Mouse (Mus musculus) mouse embryonic stem cell (cell line): ENCODE measurements around the gene Olfr1416.

Experiments used
- in situ Hi-C, 2 experiments: fragments of 300-500 bp; cut with MboI; formaldehyde crosslinking; loops; 1 replicate in 1 of 2; 3 replicates in 1 of 2; pipeline ENCODE4 v1.14.3; 2019 to 2020; ENCODE audit warnings: low sequenced_read_pairs in 2 of 2, low pct_unique_long_range_greater_than_20kb in 1 of 2, mixed read lengths in 1 of 2; ENCODE audit not compliant: unreplicated experiment in 1 of 2

Gene Olfr1416

DNA sequence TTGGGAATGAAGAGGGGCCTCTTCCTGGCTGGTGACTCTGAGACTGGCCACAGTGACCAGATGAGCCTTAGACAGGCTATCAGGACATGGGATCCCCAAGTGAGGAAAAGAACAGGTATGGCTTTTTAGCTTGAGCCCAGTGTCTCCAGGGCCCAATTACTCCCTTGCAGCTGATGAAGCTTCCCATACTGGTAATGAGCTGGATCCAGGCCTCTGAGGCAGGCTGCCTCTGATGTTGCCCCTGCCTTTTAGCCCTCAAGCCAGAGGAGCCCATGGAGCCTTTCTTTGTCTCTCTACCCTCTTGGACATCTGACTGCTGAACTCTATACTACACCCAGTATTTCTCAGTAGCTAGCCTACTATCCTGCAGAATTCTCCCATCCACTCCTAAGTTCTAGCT lies at the start of gene Olfr1416:
Gene Olfr1416 (minus strand): TSS at position 101 of the 400 bp plus-strand sequence.
- in situ Hi-C loops, result no loop called here

GRCm38 (mm10) chr1:92523764-92524163 lies 38.9 kb upstream of the Olfr1416 start:
- in situ Hi-C loops, result loop anchor here in 1 of 2 experiments (5.0 to 25.0 kb wide), 2 partner anchors 84 to 464 kb away; partner anchors contain the start of gene Olfr1410

DNA sequence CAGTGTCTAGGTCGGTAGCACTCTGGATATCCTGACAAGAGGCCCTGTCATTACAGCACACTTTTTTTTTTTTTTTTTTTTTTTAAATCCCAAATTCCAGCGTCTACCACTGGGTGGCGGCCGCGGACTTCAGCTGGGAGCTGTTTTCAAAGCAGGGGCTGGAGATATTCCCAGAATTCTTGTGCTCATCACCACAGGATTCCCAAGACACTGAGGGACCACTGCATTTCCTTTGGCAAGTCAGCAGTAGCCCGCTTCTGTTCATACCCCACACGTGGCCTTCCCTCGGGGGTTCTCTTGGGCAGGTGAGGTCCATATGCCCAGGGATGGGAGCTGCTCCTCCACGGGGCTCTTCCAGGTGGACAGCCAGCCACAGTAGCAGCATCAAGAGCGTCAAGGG lies 36.5 kb upstream of the Olfr1416 start:
- in situ Hi-C loops, result loop anchor here in 1 of 2 experiments (5.0 to 25.0 kb wide), 2 partner anchors 86 to 466 kb away; partner anchors contain the start of gene Olfr1410

- in situ Hi-C loops, result loop anchor here in 1 of 2 experiments (25.0 kb wide), 1 partner anchor 468 kb away; no protein-coding TSS in a partner anchor
Observed at GRCm38 (mm10) chr1:92519046-92519445, 34.1 kb upstream of the Olfr1416 start.

- in situ Hi-C loops, result loop anchor here in 1 of 2 experiments (25.0 kb wide), 1 partner anchor 469 kb away; no protein-coding TSS in a partner anchor
Observed at GRCm38 (mm10) chr1:92518561-92518960, 33.6 kb upstream of the Olfr1416 start, which contains the start of gene Olfr1414. TSS of gene Olfr1414 (minus strand) at chr1:92518661.

- in situ Hi-C loops, result loop anchor here in 1 of 2 experiments (25.0 kb wide), 1 partner anchor 472 kb away; no protein-coding TSS in a partner anchor
Observed at GRCm38 (mm10) chr1:92515390-92515789, 30.5 kb upstream of the Olfr1416 start.

DNA sequence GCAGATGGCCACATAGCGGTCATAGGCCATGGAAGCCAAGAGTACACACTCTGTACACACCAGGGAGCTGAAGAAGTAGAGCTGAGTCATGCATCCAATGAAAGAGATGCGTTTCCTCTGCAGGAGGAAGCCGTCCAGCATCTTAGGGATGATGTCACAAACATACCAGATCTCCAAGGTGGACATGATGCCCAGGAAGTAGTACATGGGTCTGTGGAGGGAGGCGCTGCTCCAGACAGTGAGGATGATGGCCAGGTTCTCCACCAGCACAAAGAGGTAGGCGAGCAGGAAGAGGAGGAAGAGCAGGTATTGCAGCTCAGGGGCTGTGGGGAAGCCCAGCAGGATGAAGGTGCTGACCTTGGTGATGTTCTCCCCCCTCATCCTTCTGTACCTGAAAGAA lies 26.7 kb upstream of the Olfr1416 start:
- in situ Hi-C loops, result loop anchor here in 1 of 2 experiments (25.0 kb wide), 1 partner anchor 476 kb away; no protein-coding TSS in a partner anchor

DNA sequence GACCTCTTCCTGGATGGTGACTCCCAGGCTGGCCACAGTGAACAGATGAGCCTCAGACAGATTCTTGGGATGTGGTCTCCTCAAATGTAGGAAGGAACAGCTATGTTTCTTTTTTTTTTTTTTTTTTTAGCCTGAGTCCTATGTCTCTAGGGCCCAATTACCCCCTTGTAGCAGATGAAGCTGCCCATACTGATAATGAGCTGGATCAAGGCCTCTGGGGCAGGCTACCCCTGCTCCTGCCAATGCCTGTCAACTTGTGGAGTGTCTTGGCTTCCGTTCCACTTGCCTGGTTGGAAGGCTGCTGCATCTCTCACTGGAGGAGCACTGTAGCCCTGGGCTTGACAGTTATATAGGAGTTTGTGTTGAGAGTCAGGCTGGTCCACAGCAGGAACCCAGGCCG lies 11.1 kb upstream of the Olfr1416 start, which contains the start of gene Olfr1415:
Gene Olfr1415 (minus strand): TSS at position 101 of the 400 bp plus-strand sequence.
- in situ Hi-C loops, result no loop called here

- in situ Hi-C loops, result loop anchor here in 1 of 2 experiments (25.0 kb wide), 1 partner anchor 562 kb away; no protein-coding TSS in a partner anchor
Observed at GRCm38 (mm10) chr1:92474066-92474578, 10.8 kb downstream of the Olfr1416 start.

DNA sequence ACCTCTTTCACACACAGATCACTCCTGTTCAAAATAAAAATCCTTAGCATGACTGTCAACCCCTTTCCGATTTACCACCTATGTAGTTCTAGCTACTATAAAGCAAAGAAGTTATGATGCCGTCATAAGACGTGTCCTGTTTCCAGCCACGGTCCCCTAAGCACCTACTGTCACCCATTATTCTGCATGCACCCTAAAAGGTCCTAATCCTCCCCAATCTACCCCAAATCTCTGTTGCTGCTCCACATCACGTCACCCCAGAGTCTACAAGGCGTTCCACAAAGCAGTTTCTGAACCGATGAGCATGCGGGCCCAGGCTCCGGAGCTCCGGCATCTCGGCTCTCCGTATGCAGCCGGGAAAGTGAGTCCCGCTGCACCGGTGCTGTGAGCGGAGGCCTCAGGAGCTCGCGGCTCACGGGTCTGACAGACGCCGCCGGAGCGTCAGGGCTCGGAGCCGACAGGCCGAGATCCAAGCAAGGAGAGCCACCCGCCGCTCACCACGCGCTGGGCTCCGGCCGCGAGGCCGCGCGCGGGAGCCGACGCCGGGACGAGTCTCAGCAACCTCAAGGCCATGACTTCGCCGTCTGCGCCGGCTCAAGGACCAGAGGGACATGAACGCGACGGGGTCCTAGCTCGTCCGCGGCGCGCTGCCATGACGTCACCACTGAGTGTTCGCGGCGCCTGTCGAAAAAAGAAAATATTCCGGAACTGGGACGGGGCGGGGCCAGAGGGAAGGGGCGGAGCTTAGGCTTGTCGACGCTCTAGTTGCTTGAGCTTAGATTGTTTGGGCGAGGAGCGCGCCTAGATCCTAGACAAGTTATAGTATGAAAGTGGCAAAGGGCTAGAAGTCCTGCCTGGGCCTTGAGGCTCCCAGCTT lies 11.5 kb downstream of the Olfr1416 start, which contains the start of gene Ndufa10:
Gene Ndufa10 (minus strand): TSS at position 696 of the 877 bp plus-strand sequence.
- in situ Hi-C loops, result loop anchor here in 1 of 2 experiments (25.0 kb wide), 1 partner anchor 561 kb away; no protein-coding TSS in a partner anchor

- in situ Hi-C loops, result loop anchor here in 1 of 2 experiments (25.0 kb wide), 1 partner anchor 557 kb away; no protein-coding TSS in a partner anchor
Observed at GRCm38 (mm10) chr1:92468891-92469290, 16.0 kb downstream of the Olfr1416 start.

DNA sequence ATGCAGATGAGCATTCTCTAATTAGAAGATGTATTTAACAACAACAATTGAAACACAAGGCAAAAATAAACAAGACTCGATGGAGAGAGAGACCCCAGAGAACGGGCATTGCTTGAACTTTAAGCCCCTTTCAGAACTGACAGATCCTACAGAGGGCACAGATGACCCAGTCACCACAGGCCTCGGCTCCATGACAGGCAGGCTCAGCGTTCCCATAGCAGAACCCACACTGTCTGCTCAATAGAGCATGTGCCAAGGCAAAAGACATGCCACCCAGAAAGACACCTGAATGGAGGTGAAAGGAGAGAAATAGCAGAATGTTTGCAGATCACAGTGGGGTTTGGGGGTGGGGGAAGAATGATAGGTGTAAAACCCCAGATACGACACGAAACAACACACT lies 26.5 kb downstream of the Olfr1416 start:
- in situ Hi-C loops, result loop anchor here in 1 of 2 experiments (25.0 kb wide), 1 partner anchor 546 kb away; no protein-coding TSS in a partner anchor

- in situ Hi-C loops, result loop anchor here in 1 of 2 experiments (25.0 kb wide), 1 partner anchor 545 kb away; no protein-coding TSS in a partner anchor
Observed at GRCm38 (mm10) chr1:92457758-92458157, 27.2 kb downstream of the Olfr1416 start.

DNA sequence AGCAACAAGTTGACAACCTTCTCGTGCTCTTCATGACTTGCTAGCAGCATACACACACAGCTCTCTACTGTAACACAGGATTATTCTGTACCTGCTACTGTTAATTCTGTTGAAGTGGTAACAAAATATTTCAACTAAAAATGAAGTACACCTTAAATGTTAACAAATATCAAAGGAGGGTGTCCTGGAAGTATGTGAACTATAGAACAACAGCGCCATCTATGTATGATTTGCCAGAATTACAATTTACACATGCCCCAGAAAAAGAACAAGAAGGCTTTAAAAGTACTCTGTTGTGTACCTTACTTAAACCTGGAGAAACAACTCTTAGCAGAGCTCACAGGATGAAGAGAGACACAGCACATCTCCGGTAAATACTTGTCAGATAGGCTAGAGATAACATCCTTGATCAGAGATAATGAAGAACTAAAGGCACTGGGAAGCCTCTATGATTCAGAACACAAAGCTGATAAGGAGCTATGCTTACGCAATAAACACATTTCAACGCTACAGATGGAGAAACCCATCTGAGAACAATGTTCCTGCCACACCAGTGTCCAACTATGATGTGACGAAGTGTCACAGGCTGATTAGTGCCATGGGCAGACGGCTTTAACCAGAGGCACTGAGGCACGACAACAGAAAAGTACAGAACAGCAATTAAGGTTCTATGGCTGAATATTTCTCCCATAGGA lies 31.0 kb downstream of the Olfr1416 start:
- in situ Hi-C loops, result loop anchor here in 1 of 2 experiments (25.0 kb wide), 1 partner anchor 542 kb away; no protein-coding TSS in a partner anchor

DNA sequence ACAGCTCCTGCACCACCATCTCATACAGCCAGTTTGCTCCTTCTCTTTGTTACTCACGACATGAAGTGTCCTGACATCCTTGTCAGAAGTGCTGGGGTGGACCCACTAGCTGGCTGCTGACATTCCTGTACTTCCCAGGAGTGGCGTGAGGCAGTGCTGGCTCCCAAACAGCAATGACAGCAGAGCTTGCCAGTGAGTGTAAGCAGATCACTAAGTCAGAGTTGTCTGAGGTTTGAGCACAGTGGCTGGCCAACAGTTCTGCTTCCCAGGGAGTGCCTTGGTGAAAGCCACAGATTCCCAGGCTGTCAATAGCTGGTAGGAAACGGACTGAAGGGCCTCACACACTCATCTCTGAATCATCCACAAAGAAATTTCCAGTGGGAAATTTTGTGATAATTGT lies 36.6 kb downstream of the Olfr1416 start:
- in situ Hi-C loops, result no loop called here

DNA sequence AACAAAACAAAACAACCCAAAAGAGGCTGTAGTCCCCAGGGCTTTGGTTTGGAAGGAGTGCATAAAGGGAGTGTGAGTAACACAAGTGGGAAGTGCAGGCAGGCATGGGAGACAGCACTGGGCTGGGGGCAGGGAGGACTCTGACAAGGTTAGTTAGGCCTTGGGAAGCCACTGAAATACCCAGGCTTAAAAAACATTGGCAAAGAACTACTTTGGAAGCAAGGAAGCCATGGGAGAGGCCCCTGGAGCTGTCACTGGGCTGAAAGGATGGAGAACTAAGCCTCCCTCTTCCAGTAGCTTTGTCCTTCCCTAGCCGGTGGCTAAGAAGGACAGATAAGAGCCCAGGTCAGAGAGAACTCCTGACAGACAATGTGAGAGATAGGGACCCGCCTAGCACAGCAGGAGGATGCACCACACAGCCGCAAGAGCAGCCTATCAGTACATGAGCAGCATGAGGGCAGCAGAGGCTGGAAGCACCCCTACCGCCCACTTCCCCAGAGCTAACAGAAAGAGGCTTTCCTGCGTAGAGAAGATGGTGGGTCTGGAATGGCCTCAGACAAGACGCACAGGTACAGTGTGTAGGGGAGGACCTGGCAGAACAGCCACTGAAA lies 43.4 kb downstream of the Olfr1416 start:
- in situ Hi-C loops, result no loop called here

DNA sequence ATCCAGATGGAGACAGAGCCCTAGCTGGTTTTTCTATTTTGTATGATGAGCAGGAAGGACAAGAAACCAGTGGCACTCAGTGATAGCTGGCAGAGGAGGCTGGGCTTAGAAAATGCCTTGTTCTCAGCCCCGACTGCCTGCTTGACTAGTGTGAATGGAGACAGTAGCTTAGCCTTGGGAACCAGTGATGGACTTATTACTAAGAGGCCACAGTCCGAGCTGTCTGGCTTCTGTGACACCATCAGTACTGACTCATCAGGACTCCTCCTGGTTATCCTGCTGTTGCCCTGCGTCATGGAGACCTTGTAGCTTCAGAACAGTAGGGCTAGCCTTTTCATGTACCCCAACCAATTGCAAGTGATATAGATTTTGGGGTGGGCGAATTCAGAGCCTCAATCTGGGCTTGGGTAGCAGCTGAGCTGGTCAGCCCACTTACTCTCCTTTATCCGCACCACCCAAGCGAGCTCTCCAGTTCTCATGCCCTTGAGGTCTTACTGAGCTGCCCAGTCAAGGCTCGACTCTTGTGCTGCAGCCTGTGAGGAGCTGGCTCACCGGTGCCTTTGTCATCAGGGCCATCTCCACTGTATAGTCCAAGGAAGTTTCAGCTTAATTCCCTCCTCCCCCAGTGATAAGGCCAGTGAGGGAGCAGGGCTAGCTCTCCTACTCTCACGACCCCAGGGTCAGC lies 44.7 kb downstream of the Olfr1416 start:
- in situ Hi-C loops, result no loop called here
